Mouse (Mus musculus) midbrain, embryonic 13.5 days (tissue): Measurements from ENCODE around the gene Mamld1. TPM values are rescaled to one million over a fixed set of nuclear protein-coding genes. Genes with fewer than 3 reads are reported as not detected.

Experiments used
- ATAC-seq: fragments of 200-750 bp; cut with Nextera tagmentation; 2 replicates; pipeline ENCODE4 v1.8.0; 2017; ENCODE audit warnings: mild to moderate bottlenecking, moderate TSS enrichment, moderate library complexity
- H3K27ac ChIP-seq: fragments of 300-500 bp; sonication (generic); 2 replicates; pipeline ENCODE4 v1.5.1; 2015; ENCODE audit warnings: inconsistent platforms, mild to moderate bottlenecking, moderate library complexity
- H3K27me3 ChIP-seq: fragments of 300-500 bp; sonication (generic); 2 replicates; pipeline ENCODE4 v1.6.1; 2015; ENCODE audit warnings: mild to moderate bottlenecking, inconsistent platforms
- H3K36me3 ChIP-seq: fragments of 300-500 bp; sonication (generic); 2 replicates; pipeline ENCODE4 v1.6.1; 2015; ENCODE audit warnings: mild to moderate bottlenecking, inconsistent platforms
- H3K4me1 ChIP-seq: fragments of 300-500 bp; sonication (generic); replicated peaks from 2 replicates; pipeline ENCODE4 v1.6.1; 2015; ENCODE audit warnings: inconsistent platforms
- H3K4me2 ChIP-seq: fragments of 300-500 bp; sonication (generic); replicated peaks from 2 replicates; pipeline ENCODE4 v1.6.1; 2015; ENCODE audit warnings: moderate library complexity, mild to moderate bottlenecking, inconsistent platforms
- H3K4me3 ChIP-seq: fragments of 300-500 bp; sonication (generic); replicated peaks from 2 replicates; pipeline ENCODE4 v1.5.1; 2015; ENCODE audit warnings: mild to moderate bottlenecking, inconsistent platforms
- H3K9ac ChIP-seq: fragments of 300-500 bp; sonication (generic); replicated peaks from 2 replicates; pipeline ENCODE4 v1.6.1; 2015; ENCODE audit warnings: mild to moderate bottlenecking, inconsistent platforms
- H3K9me3 ChIP-seq: fragments of 300-500 bp; sonication (generic); 2 replicates; pipeline ENCODE4 v1.6.1; 2016; ENCODE audit warnings: mild to moderate bottlenecking, inconsistent platforms
- WGBS: fragments of 180-500 bp; shearing (Covaris S2); methylation state at CpG from one replicate; pipeline ENCODE4 v1.1.7; 2015; 5-methylcytosine and 5-hydroxymethylcytosine counted together
- polyA plus RNA-seq: library from polyadenylated mRNA; unstranded; fragments of >200 nt; fragmentation: Nextera tagmentation; extraction: Ambion mirVana; gene quantifications from 2 replicates; pipeline ENCODE4 v1.2.1, GENCODE M21; 2015

Mamld1 gene
- polyA plus RNA-seq, 1 experiment from 2014 or later = 5.3 TPM

DNA sequence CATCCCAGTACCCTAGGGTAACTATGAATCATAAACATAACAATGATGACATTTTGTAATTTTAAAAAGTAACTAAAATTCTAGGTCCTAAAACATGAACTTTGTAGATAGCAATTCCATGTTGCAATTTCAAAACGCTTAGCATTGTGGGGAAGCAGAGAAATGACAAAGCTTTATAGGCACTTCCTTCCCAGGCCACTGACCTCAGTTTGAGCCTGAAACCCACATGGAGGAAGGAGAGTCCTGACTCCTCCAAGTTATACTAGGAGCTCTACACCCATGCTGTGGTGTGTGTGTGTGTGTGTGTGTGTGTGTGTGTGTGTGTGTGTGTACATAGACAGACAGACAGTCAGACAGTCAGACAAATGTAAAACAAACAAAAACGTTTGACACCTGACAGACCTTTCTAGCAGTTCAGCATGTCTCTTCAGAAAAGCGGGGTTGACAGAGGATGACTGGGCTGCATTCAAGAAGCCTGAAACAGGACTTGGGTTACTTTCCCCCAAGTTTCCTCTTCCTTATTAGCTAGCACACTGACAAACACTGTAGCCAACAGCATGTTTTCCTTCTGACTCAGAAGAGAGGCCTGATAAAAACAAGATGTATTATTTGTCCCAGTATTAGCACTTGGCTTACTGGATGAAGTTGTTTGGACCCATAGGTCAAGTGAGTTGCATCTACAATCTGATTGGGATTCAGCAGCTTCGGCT, 37.5 kb downstream of the Mamld1 start:
- Histone ChIP-seq H3K27me3 (no peaks in the 10 kb centered on the region), H3K27ac (no peak overlapping the region), H3K36me3 (no peaks in the 10 kb centered on the region), H3K9me3 (no peaks in the 10 kb centered on the region), H3K9ac (no peak overlapping the region), H3K4me1 (no peaks in the 10 kb centered on the region), H3K4me2 (no peak overlapping the region), H3K4me3 (no peak overlapping the region)
- ATAC-seq = no peak
- 74% methylated on average over 4 of the region's 4 CpGs for WGBS

DNA sequence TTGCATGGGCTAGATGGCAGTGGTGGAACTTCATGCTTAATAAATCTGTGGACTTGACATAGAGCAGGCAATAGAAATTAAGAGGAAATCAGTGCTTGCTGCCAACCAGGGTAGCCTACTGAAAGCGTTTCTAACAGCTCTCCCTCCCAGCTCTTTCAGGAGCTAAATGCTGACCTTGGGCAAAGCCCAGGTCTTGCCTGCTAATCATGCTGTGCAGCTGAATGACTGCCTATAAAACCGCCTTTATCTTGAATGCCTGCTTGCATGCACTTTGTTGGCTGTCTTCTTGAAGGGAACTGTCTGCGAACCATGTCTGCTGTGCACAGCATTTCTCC, 38.0 kb downstream of the Mamld1 start:
- no peaks in the 10 kb centered on the region for H3K4me1 ChIP-seq
- H3K4me3 ChIP-seq = no peak overlapping the region
- no peak overlapping the region for H3K27ac ChIP-seq
- no peak overlapping the region for H3K9ac ChIP-seq
- no peak for ATAC-seq
- no peaks in the 10 kb centered on the region for H3K36me3 ChIP-seq
- no peaks in the 10 kb centered on the region for H3K9me3 ChIP-seq
- 52% methylated on average over 3 of the region's 3 CpGs for WGBS
- no peak overlapping the region for H3K4me2 ChIP-seq
- H3K27me3 ChIP-seq = no peaks in the 10 kb centered on the region

DNA sequence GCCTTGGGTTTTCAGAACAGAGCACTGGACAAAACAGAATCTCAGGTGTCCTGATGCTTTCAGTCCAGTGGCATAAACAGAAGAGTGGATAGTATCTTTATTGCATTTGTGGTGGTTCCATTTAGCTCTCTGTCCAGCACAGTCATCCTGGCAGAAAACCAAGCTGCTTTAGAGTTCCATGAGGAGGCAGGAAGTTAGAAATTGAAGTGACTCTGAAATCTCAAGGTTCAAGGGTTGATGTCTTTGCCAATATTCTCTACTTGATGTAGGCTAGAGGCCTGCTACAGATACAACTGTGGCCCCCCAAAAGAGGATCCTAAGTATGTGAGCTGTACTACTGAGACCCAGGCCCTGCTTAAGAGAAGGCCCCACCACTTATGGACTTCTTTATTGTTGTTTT, 55.8 kb downstream of the Mamld1 start:
- H3K27me3 ChIP-seq = no peaks in the 10 kb centered on the region
- no peak overlapping the region for H3K4me2 ChIP-seq
- H3K4me1 ChIP-seq = no peaks in the 10 kb centered on the region
- H3K36me3 ChIP-seq = no peaks in the 10 kb centered on the region
- H3K9me3 ChIP-seq = no peaks in the 10 kb centered on the region
- ATAC-seq = no peak
- no peak overlapping the region for H3K4me3 ChIP-seq
- H3K27ac ChIP-seq = no peak overlapping the region
- no peak overlapping the region for H3K9ac ChIP-seq

DNA sequence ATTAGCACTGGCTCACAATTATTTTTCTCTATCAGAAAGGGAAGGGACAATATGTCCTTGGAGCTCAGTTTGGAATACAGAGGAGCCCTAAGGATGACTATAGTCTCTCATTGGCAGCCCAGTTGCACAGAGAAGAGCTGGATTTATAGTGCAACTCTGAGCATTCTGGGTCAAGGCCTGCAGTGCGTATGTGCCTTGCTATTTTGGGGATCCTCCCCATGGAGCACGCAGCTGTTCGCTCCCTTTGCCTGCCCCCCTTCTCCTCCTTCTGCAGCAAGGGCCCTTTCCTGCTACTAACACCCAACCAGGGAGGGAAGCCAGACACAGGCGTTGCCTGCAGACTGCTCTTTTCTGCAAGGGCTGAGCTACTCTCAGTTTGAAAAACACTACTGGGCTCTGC, 56.3 kb downstream of the Mamld1 start:
- Histone ChIP-seq H3K36me3 (no peaks in the 10 kb centered on the region), H3K9ac (no peak overlapping the region), H3K9me3 (no peaks in the 10 kb centered on the region), H3K27ac (no peak overlapping the region), H3K4me2 (no peak overlapping the region), H3K4me1 (no peaks in the 10 kb centered on the region), H3K27me3 (no peaks in the 10 kb centered on the region), H3K4me3 (no peak overlapping the region)
- ATAC-seq = no peak
- 86% methylated on average over 4 of the region's 4 CpGs for WGBS

DNA sequence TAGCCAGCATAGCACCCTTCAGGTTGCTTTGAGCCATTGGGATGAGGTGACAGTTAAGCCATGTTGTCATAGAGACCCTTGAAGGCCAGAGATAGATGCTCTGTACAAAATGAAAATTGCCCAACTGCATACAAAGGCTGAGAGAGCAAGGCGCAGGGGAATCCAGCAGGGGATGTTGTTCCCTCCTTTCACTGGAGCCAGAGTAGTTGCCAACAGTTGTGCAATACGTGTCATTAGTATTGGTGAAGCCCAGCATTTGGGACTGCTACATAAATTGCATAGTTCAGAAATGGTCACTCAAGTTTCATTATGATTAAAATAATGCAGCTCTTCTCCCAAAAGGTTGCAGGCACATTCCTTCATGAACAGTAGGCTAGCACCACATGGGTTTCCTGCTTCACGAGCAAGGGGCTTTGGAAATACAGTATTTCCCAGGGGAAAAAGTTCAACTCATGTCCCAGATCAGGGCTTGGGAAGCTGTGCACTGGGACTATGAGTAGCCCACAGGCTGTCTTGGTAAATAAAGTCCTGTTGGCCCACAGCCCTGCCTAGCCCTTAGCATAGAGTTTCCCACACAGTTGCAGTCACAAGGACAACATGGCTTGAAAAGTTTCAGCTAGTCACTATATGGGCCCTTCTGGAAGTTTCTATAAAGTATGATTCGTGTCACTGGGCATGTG, 58.1 kb downstream of the Mamld1 start:
- Histone ChIP-seq H3K9ac (no peak overlapping the region), H3K27ac (no peak overlapping the region), H3K4me1 (no peaks in the 10 kb centered on the region), H3K9me3 (no peaks in the 10 kb centered on the region), H3K4me2 (no peak overlapping the region), H3K36me3 (no peaks in the 10 kb centered on the region), H3K4me3 (no peak overlapping the region), H3K27me3 (no peaks in the 10 kb centered on the region)
- WGBS = 86% methylated on average over 4 of the region's 4 CpGs
- no peak for ATAC-seq

DNA sequence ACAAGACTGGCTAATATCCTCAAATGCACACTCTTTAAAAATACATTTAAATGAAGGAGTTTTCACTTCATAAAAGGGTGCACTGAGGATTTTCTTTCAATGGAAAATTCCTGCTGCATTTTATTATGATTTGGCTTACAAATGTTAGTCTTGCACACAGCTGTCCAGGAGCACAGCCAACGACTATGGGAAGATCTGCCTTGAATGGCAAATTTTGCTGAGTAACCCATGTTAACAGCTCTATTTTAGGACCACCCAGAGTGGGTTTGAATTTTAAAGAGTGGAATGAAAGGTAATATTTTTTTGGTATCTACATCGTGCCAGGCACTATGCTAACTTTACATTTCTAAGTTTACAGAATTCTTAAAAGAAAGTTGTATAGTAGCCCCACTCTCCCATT, 60.3 kb downstream of the Mamld1 start:
- Histone ChIP-seq H3K4me3 (no peak overlapping the region), H3K9me3 (no peaks in the 10 kb centered on the region), H3K9ac (no peak overlapping the region), H3K4me2 (no peak overlapping the region), H3K27me3 (no peaks in the 10 kb centered on the region), H3K27ac (no peak overlapping the region), H3K36me3 (no peaks in the 10 kb centered on the region), H3K4me1 (no peaks in the 10 kb centered on the region)
- ATAC-seq = no peak
- 67% methylated on average over 2 of the region's 2 CpGs for WGBS

DNA sequence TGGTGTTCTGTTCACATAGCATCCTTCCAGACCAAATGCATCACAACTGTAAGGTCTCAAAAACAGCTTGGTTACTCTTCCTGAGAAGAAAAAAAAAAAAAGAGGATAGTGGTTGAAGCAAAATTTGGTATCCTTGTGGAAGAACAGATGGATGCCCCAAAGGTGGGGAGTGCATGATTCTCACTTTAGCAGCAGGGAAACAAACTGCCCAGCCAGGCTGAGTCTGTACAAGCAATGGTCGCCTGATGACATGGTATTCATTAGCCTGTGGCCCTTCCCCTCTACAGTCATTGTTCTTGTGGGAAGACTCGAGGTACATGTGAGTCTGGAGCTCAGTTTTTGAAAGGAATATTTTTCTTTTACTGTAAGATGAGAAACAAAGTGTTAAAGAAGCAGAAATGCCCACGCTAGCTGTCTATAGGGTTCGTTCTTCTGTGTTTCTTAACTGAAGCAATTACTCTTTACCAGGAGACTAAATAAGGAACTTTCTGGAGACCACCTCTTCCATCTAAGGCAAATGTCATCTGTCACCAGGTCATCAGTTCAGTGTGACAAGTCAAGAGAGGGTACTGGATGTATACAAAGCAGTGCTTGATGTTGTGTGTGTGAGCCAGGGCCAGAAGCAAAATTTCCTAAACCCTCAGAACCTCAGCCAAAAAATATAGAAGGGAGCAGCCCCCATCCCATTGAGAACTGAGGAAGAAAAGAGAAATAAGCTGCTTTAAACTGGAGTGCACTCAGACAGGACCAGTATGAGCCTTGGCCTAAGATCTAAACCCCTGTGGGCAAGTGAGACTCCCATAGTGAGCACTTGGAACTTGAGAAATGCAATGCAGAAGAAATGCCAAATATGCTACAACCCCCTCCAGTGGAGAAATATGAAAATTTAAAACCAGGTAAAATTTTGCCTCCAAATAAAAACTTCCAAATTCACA, 72.6 kb downstream of the Mamld1 start:
- ATAC-seq = no peak
- no peaks in the 10 kb centered on the region for H3K4me1 ChIP-seq
- no peak overlapping the region for H3K9ac ChIP-seq
- H3K36me3 ChIP-seq = peaks cover 8% of the 10 kb centered on the region; the same call in 1 of the 2 replicates
- no peak overlapping the region for H3K4me3 ChIP-seq
- 70% methylated on average over 4 of the region's 4 CpGs for WGBS
- H3K27me3 ChIP-seq = no peaks in the 10 kb centered on the region
- H3K27ac ChIP-seq = no peak overlapping the region
- no peak overlapping the region for H3K4me2 ChIP-seq
- no peaks in the 10 kb centered on the region for H3K9me3 ChIP-seq

DNA sequence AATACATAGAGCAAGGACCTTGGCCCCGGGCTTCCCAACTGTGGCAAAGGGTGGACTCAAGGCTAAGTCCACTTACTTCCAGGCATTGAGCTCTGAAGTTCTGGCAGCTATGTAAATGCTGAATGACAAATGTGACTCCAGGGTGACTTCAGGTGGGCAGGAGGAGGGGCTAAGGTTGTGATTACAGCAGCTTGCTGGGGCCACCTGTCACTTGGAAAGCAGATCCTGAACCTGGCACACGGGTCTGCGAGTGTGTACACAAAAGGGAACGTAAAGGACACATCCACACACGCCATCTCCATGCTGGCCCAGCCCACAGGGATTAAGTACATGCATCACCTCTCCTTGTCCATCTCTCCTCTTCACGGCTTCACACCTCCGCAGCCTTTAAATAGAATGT, 75.0 kb downstream of the Mamld1 start:
- Histone ChIP-seq H3K27me3 (no peaks in the 10 kb centered on the region), H3K36me3 (no peaks in the 10 kb centered on the region), H3K9ac (no peak overlapping the region), H3K27ac (no peak overlapping the region), H3K4me3 (no peak overlapping the region), H3K4me1 (no peaks in the 10 kb centered on the region), H3K4me2 (no peak overlapping the region), H3K9me3 (no peaks in the 10 kb centered on the region)
- no peak for ATAC-seq
- WGBS = 88% methylated on average over 7 of the region's 7 CpGs

DNA sequence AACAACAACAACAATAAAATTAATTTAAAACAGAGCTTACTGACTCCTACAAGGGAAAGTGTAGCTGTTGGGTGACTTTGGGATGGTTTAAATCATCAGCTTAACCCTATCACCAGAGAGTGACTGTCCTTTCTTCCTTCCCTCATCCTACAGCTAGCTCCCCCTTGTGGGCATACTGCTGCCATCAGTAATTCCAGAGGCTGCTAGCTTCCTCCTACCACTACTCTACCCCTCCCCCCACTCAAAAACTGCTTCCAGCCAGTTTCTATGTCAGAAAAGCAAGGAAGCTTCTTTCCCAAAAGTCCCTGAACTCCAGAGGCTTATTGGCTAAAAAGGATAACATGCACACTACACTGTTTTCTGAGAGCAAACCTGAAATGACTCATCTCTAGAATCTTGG, 81.4 kb downstream of the Mamld1 start:
- ATAC-seq = no peak
- no peak overlapping the region for H3K4me3 ChIP-seq
- no peaks in the 10 kb centered on the region for H3K27me3 ChIP-seq
- H3K9me3 ChIP-seq = no peaks in the 10 kb centered on the region
- H3K4me1 ChIP-seq = no peaks in the 10 kb centered on the region
- no peak overlapping the region for H3K4me2 ChIP-seq
- no peak overlapping the region for H3K27ac ChIP-seq
- H3K36me3 ChIP-seq = no peaks in the 10 kb centered on the region
- no peak overlapping the region for H3K9ac ChIP-seq

DNA sequence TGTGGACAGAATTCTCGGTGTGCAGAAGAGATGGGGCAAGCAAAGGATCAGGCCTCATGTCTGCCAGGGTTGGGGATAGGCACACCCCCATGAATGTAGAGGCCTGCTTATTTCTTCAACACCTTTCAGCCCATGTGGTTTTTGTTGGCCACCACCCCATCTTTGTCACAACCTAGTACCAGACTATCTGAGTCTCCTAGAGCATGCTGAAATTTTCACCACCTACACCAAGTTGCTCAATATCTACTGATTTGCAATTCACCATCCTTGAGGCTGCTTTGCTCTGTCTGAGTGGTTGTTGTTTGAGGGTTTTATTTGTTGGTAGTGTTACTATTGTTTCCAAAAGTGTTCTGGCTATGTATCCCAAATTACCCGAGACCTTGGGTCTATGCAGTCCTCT, 91.3 kb downstream of the Mamld1 start:
- Histone ChIP-seq H3K36me3 (no peaks in the 10 kb centered on the region), H3K4me3 (no peak overlapping the region), H3K27me3 (no peaks in the 10 kb centered on the region), H3K27ac (no peak overlapping the region), H3K4me2 (no peak overlapping the region), H3K4me1 (no peaks in the 10 kb centered on the region), H3K9ac (no peak overlapping the region), H3K9me3 (no peaks in the 10 kb centered on the region)
- 78% methylated on average over 2 of the region's 2 CpGs for WGBS
- no peak for ATAC-seq

DNA sequence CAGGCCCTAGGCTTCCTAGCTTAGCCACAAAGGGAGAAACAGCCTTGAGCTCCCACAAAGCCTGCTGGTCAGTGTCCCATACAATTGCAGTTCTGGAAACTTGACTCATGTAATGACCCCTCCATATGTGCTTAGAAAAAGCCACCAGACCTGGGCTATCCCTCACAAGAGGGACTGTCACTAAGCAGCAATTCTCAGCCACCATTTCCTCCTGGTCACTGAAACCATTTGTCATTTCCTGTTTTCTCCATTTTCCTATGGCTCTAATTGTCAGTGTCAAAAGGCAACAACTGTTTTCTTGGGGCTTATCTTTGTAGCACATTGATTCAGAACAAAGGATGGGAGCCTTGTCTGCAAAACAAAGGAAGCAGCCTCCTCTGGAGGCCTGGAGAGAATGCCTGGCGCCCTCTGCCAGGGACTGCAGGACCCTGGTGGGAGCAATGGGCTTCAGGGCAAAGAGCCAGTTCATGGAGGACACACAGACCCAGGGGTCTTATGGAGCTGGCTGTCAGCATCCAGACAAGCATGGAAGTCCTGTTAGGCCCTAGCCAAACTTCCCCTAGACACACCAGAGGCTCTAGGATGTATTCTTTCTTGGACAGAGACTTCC, 99.5 kb downstream of the Mamld1 start:
- H3K9me3 ChIP-seq = no peaks in the 10 kb centered on the region
- peaks cover 8% of the 10 kb centered on the region; the same call in 1 of the 2 replicates for H3K36me3 ChIP-seq
- no peaks in the 10 kb centered on the region for H3K4me1 ChIP-seq
- ATAC-seq = no peak
- H3K27ac ChIP-seq = no peak overlapping the region
- H3K9ac ChIP-seq = no peak overlapping the region
- 44% methylated on average over 1 of the region's 1 CpGs for WGBS
- H3K4me3 ChIP-seq = no peak overlapping the region
- H3K4me2 ChIP-seq = no peak overlapping the region
- H3K27me3 ChIP-seq = no peaks in the 10 kb centered on the region

DNA sequence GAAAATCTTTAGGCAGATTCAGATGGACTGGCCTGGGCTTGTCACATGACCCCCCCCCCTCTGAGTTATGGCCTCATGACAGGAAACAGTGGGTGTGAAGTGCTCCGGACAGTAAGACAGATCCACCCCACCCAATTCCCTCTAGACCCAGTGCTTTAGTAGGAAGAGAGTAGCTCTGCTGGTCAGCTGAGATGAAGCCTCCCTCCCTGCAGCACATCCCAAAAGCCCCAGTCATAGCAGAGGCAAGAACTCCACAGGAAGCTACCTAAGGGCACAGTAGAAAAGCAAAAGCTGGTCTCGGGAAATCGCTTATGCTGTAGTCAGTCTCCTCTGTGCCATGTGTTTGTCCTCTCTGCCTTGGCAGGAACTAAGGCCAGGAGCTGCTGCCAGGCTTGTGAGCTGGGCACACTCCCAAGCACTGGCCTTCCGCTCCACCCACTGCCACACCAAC, 100.5 kb downstream of the Mamld1 start:
- Histone ChIP-seq H3K4me1 (no peaks in the 10 kb centered on the region), H3K27ac (no peak overlapping the region), H3K27me3 (no peaks in the 10 kb centered on the region), H3K4me3 (no peak overlapping the region), H3K36me3 (peaks cover 11% of the 10 kb centered on the region; the same call in 1 of the 2 replicates), H3K9ac (no peak overlapping the region), H3K4me2 (no peak overlapping the region), H3K9me3 (no peaks in the 10 kb centered on the region)
- no peak for ATAC-seq
- WGBS = 88% methylated on average over 4 of the region's 4 CpGs
